Mouse (Mus musculus) left cerebral cortex, postnatal 36 days (tissue): ENCODE data around the gene Slc2a5. TPM values are rescaled to one million over a fixed set of nuclear protein-coding genes. Genes with fewer than 3 reads are reported as not detected.

ENCODE experiments used
- DNase-seq, 2 experiments: peaks; one replicate each; pipeline ENCODE4 v3.0.0; 2021 to 2022; ENCODE audit warnings: low spot score in 2 of 2, mixed read lengths in 1 of 2
- intact Hi-C: fragments of 180-260 bp; cut with DNase I; formaldehyde crosslinking; loops from one replicate; pipeline ENCODE4 v1.15.1; 2025
- total RNA-seq, 2 experiments: library from RNA; stranded (reverse); gene quantifications; 2 replicates each; pipeline ENCODE4 v1.2.3; 2021

Slc2a5 gene
- total RNA-seq, 2 experiments from 2014 or later, result 6.3 to 7.3 TPM

DNA sequence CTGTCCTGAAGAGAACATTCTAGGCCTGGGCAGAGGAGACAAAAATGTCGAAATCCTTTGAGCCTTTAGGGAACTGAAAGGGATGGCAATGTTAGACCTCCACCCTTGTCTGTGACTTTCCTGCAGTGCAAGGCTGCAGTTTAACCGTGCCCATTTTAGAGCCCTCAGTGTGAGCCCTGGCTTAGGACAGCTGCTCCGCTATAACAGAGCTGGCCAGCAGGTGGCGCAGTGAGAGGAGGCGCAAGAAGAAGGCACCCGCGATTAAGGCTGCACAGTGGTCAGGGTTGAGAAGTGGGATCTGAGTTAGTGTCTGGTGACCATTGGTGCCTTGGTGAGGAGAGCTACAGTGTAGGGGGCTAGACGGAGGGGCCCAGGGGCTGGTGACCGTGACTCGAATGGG, 17.6 kb downstream of the Slc2a5 start:
- intact Hi-C loops, result loop anchor here (5.0 kb wide), 1 partner anchor 81 kb away; no protein-coding TSS in a partner anchor
- peak; percentile 56 to 58 for DNase-seq

GRCm38 (mm10) chr4:150137368-150138083, 18.4 kb downstream of the Slc2a5 start:
- no peak for DNase-seq
- intact Hi-C loops, result loop anchor here (5.0 kb wide), 1 partner anchor 80 kb away; no protein-coding TSS in a partner anchor

GRCm38 (mm10) chr4:150138084-150138543, 19.0 kb downstream of the Slc2a5 start:
- peak; percentile 47 to 53 for DNase-seq
- intact Hi-C loops, result loop anchor here (5.0 kb wide), 1 partner anchor 79 kb away; no protein-coding TSS in a partner anchor

- DNase-seq, result no peak
- intact Hi-C loops, result loop anchor here (5.0 kb wide), 1 partner anchor 78 kb away; no protein-coding TSS in a partner anchor
Observed at GRCm38 (mm10) chr4:150139090-150139489, 20.0 kb downstream of the Slc2a5 start.

DNA sequence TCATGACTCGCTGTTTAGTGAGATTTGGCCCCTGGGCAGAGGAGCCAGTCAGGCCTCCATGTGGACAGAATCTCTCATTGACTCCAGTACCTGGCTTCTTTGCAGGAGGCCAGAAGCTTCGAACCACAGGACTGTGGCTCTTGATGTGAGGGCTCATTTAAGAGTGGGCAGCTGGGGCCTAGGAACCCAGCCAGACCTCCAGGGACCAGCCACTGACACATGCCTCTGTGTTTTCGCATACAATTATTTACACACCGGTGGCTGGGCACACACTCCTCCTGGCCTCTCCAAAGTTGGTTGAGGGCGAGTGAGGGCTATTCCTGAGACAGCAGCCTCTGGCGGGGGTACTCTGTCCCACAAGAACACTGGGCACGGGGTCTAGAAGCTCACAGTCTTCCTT, 21.3 kb downstream of the Slc2a5 start:
- no peak for DNase-seq
- intact Hi-C loops, result no loop called here

DNA sequence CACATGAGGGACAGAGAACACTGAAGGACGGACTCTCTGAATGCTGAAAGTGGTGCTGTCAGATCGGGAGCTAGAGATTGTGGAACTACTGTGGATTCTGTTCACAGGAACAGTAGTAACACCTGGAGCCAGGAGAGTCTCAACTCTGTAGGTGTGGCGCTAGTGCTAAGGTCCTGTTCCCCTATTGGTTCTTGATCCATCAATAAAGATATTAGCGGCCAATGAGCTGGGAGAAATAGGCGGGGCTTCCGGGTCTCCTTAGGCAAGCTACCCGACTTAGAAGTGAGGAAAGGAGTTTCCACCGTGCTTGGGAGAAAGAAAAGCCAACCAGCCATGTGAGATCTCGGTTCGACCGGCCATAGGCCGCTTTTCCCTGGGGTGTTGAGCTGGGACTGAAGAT, 25.2 kb downstream of the Slc2a5 start:
- no peak for DNase-seq
- intact Hi-C loops, result no loop called here

DNA sequence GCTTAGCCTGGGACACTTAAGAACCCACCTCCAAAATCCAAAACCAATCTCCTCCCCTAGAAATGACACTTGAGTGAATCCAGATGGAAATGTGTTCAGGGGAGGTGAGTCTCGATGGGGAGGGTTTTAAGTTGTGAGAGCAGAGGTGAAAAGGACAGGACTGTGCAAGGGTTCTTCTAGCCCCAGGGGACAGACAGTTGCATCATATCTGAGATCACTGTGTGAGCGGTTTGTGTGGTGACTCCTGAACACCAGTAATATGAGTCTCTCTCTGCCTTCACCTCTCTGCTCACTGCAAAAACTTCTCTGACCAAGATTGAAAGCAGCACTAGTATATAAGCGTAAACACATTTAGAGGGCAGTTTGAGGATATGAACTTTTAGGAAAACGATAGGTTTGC, 27.2 kb downstream of the Slc2a5 start:
- intact Hi-C loops, result no loop called here
- no peak for DNase-seq

GRCm38 (mm10) chr4:150151045-150151444, 32.0 kb downstream of the Slc2a5 start:
- DNase-seq, result no peak
- intact Hi-C loops, result no loop called here

DNA sequence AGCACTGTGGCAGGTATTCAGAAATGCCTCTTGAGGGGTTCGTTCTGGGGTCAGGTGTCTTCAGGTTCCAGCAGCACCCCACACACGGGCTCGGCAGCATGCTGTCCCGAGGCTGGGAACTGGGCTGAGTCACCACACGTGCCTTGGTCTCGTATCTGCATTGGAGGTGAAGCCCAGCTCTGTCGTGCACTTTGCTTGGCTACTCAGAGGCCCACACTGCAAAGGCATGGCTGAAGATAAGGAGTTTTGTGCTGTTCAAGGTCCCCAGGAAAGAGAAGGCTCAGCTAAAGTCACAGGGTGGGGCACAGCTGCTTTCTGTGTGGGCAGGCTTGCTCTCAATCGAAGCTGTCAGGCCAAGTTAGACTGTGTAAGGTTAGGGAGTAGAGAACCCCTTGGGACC, 33.4 kb downstream of the Slc2a5 start:
- intact Hi-C loops, result no loop called here
- no peak for DNase-seq

- no peak for DNase-seq
- intact Hi-C loops, result no loop called here
Observed at GRCm38 (mm10) chr4:150155301-150155700, 36.2 kb downstream of the Slc2a5 start.

- intact Hi-C loops, result no loop called here
Observed at GRCm38 (mm10) chr4:150155731-150156130, 36.6 kb downstream of the Slc2a5 start.

GRCm38 (mm10) chr4:150157348-150157882, 38.3 kb downstream of the Slc2a5 start:
- intact Hi-C loops, result no loop called here
- no peak for DNase-seq

More at GRCm38 (mm10) chr4:150155731-150156130, 36.6 kb downstream of the Slc2a5 start:
- no peak for DNase-seq

- intact Hi-C loops, result no loop called here
- DNase-seq, result no peak
Observed at GRCm38 (mm10) chr4:150159458-150159857, 40.4 kb downstream of the Slc2a5 start.

DNA sequence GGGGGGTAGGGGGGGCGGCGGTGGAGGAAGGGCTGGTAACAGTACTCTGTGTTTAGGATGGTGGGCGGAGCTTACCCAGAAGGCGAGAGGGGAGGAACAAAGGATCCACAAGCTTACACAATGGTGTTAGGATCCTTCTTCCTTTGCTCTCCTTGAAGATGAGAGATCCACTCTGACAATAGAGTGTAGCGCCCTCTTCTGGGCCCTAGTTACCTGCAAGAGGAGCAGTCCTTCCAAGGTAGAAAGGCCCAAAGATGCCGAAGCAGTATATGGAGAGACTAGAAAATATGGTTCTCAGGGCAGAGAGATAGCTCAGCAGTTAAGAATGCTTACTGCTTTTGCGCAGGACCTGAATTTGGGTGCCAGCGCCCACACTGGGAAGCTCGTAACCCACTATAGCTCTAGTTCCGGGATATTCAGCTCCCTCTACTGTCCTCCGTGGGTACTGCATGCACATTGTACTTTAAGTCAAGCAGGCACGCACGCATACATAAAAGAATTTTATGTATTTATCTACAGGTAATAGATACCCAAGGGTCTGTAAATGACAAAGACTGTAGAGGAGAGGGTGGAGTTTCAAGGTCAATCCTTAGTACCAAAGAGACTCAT, 43.6 kb downstream of the Slc2a5 start:
- intact Hi-C loops, result no loop called here

GRCm38 (mm10) chr4:150164875-150165274, 45.8 kb downstream of the Slc2a5 start:
- DNase-seq, result no peak
- intact Hi-C loops, result no loop called here

More for the DNA sequence above, 43.6 kb downstream of the Slc2a5 start:
- no peak for DNase-seq

GRCm38 (mm10) chr4:150168406-150168805, 49.3 kb downstream of the Slc2a5 start:
- intact Hi-C loops, result no loop called here
- DNase-seq, result no peak

DNA sequence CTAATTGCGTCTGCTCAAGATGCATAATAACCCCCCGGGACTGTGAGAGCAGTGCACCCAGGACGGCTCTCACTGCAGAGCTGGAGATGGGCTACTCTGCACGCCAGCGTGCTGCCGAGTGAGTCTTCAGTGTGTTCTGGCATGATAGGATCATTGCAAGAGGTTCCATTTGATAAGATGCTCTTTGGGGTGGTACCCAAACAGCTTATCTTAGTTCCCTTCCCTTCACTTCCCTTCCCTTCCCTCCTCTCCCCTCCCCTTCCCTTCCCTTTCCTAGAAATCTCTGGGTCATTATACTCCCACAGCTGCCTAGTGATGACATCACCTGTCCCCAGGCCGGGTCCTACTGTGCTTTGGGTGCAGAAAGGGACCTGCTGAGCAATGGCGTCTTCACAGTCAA, 53.0 kb downstream of the Slc2a5 start:
- intact Hi-C loops, result no loop called here

GRCm38 (mm10) chr4:150173281-150173680, 54.2 kb downstream of the Slc2a5 start:
- DNase-seq, result peak; percentile 14 to 30
- intact Hi-C loops, result no loop called here

More for the DNA sequence above, 53.0 kb downstream of the Slc2a5 start:
- no peak for DNase-seq

DNA sequence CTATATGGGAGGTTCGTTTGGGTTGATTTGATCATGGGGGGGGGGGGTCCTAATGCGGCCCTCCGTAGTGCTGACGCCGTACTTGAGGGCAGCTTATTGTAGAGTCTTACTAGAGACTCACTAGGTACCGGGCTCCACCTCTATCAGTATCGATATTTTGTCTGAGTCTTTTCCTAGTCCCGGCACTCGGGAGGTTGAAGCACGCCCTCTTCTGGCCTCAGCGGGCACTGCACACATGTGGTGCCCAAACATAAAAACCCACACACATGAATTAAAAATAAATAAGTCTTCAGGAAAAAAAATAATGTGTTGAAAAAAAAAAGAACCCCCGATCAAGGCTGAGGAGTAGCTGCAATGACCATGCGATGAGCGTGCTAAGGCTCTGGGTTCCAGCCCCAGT, 54.9 kb downstream of the Slc2a5 start:
- DNase-seq, result no peak
- intact Hi-C loops, result no loop called here

- peak in 1 of 2 experiments; percentile 16 for DNase-seq
- intact Hi-C loops, result loop anchor here (2.0 kb wide), 2 partner anchors 42 to 72 kb away; no protein-coding TSS in a partner anchor
Observed at GRCm38 (mm10) chr4:150176535-150176934, 57.5 kb downstream of the Slc2a5 start.
